ENCODE assay signal across 8 mouse cellular contexts in the genomic region with DNA sequence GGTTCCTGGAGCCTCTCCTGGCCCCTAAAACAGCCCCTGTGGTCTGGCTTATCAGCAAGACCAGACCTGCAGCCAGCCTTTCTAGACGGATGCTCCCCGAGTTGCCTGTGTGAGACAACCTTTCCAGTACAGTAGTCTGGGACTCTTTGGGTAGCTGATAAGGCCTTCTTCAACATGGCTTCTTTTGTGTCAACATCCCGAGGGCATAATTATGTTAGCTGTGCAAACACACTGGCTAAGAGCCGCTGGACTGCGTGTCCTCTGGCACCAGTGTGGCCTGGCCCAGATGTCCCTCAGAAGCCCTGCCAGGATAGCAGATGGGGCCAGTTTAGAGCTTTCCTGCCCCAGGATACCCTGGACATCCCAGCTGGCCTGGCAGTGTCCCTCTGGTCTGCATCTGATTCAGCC.
A peak's percentile ranks its signal among the peaks of the same experiment; 100 is the strongest.
DNase-seq lines count a peak whose midpoint lies in the region; ATAC-seq and TF ChIP-seq lines count a peak whose summit lies in the region.
"Had no signal": no experiment of that assay in that cellular context is flagged by ENCODE, and none has a peak within 500 bp of the region (broad histone marks: within the 10 kb centered on the region; RNA-seq: fewer than 3 reads in every experiment).

No protein-coding gene starts in this region.

- H3K9ac ChIP-seq in liver, postnatal 0 days (replicated peaks), result no peak overlapping the region
- H3K9ac ChIP-seq: neural tube, embryonic 12.5 days had no signal

- peak; percentile 97 for TF ChIP-seq EP300 in liver, postnatal 0 days (IDR thresholded peaks at IDR 0.05; ENCODE audit: low read depth)

- peaks cover 22% of the 10 kb centered on the region for H3K4me1 ChIP-seq in liver, postnatal 0 days (ENCODE audit: insufficient read depth)

- H3K27ac ChIP-seq in liver, postnatal 0 days (ENCODE audit: low read depth), result peak overlapping the region; percentile 58
- H3K27ac ChIP-seq: neural tube, embryonic 12.5 days had no signal

- intact Hi-C loops in heart, postnatal 14 days (cut with DNase I), result no loop called here

- ATAC-seq in liver, postnatal 0 days, result peak; percentile 98

- no peaks in the 10 kb centered on the region for H3K9me3 ChIP-seq in liver, postnatal 0 days (ENCODE audit: low read length)
- H3K9me3 ChIP-seq: neural tube, embryonic 12.5 days had no signal

- no peak overlapping the region for H3K4me3 ChIP-seq in liver, postnatal 0 days (ENCODE audit: low read depth, low read length)
- H3K4me3 ChIP-seq: neural tube, embryonic 12.5 days had no signal

- 19% methylated on average over 5 of the region's 5 CpGs for WGBS in liver, postnatal 0 days (ENCODE audit: insufficient replicate concordance)

- no peak for TF ChIP-seq CTCF in liver, postnatal 0 days (IDR thresholded peaks at IDR 0.05; ENCODE audit: low read depth)

- DNase-seq in urinary bladder, postnatal 14 days (ENCODE audit: low spot score), result peak; percentile 26
- DNase-seq in urinary bladder, postnatal 10 days (ENCODE audit: low spot score), result no peak
- DNase-seq in cerebellum, postnatal 25 days, result peak; percentile 72 to 73
- peak; percentile 35 to 48 for DNase-seq in heart, postnatal 14 days
- DNase-seq in liver, postnatal 0 days, result peak; percentile 73
- no peak for DNase-seq in embryo, embryonic 10 days (ENCODE audit: low spot score)
- DNase-seq in urinary bladder, postnatal 25 days (ENCODE audit: low spot score), result no peak

- no peaks in the 10 kb centered on the region for H3K27me3 ChIP-seq in liver, postnatal 0 days (ENCODE audit: insufficient read depth, low read length)
- H3K27me3 ChIP-seq: neural tube, embryonic 12.5 days had no signal

- no peak overlapping the region for H3K4me2 ChIP-seq in liver, postnatal 0 days (ENCODE audit: low read depth, low read length)
- H3K4me2 ChIP-seq: neural tube, embryonic 12.5 days had no signal

- no peaks in the 10 kb centered on the region for H3K36me3 ChIP-seq in liver, postnatal 0 days (replicated peaks; ENCODE audit: insufficient read depth, low read length)
- H3K36me3 ChIP-seq: neural tube, embryonic 12.5 days had no signal

Comparison
In these comparisons a context has a peak if more than half of its experiments do, and no peak if none do; other contexts are left out.
1. DNase-seq: peak in urinary bladder, postnatal 14 days (single experiment), cerebellum, postnatal 25 days (2 of 2), heart, postnatal 14 days (2 of 2) and liver, postnatal 0 days (single experiment); none in urinary bladder, postnatal 10 days (single experiment), embryo, embryonic 10 days (single experiment) and urinary bladder, postnatal 25 days (single experiment).